Mouse (Mus musculus): ENCODE measurements around the gene Myo15.

- TF ChIP-seq POLR2A (IDR thresholded peaks at IDR 0.05; ENCODE audit: extremely low read depth, insufficient read depth, low read length) (no peak), CTCF (IDR thresholded peaks at IDR 0.05; ENCODE audit: extremely low read depth, insufficient read depth, low read length) (no peak)
These were observed 57.3 kb downstream of the Myo15 start for GRCm38 (mm10) chr11:60526461-60526860.
